Mouse (Mus musculus) forebrain, embryonic 13.5 days (tissue): ENCODE data around the gene Lrrc4c. TPM values are rescaled to one million over a fixed set of nuclear protein-coding genes. Genes with fewer than 3 reads are reported as not detected.
A peak's percentile ranks its signal among the peaks of the same experiment; 100 is the strongest.

ENCODE experiments used
- ATAC-seq: fragments of 200-750 bp; cut with Nextera tagmentation; 2 replicates; pipeline ENCODE4 v1.8.0; 2017
- H3K27ac ChIP-seq: fragments of 300-500 bp; sonication (generic); 2 replicates; pipeline ENCODE4 v1.5.1; 2015; ENCODE audit warnings: inconsistent platforms, mild to moderate bottlenecking, moderate library complexity
- H3K27me3 ChIP-seq: fragments of 300-500 bp; sonication (generic); 2 replicates; pipeline ENCODE4 v1.6.1; 2015; ENCODE audit warnings: mild to moderate bottlenecking, inconsistent platforms
- H3K36me3 ChIP-seq: fragments of 300-500 bp; sonication (generic); 2 replicates; pipeline ENCODE4 v1.6.1; 2015; ENCODE audit warnings: mild to moderate bottlenecking, inconsistent platforms; ENCODE audit not compliant: poor library complexity, severe bottlenecking
- H3K4me1 ChIP-seq: fragments of 300-500 bp; sonication (generic); 2 replicates; pipeline ENCODE4 v1.6.1; 2015; ENCODE audit warnings: inconsistent platforms
- H3K4me2 ChIP-seq: fragments of 300-500 bp; sonication (generic); 2 replicates; pipeline ENCODE4 v1.6.1; 2015; ENCODE audit warnings: inconsistent platforms, mild to moderate bottlenecking, moderate library complexity
- H3K4me3 ChIP-seq: fragments of 300-500 bp; sonication (generic); 2 replicates; pipeline ENCODE4 v1.5.1; 2015; ENCODE audit warnings: mild to moderate bottlenecking, inconsistent platforms
- H3K9ac ChIP-seq: fragments of 300-500 bp; sonication (generic); 2 replicates; pipeline ENCODE4 v1.6.1; 2015; ENCODE audit warnings: mild to moderate bottlenecking, inconsistent platforms
- H3K9me3 ChIP-seq: fragments of 300-500 bp; sonication (generic); replicated peaks from 2 replicates; pipeline ENCODE4 v1.6.1; 2016; ENCODE audit warnings: inconsistent platforms
- WGBS: fragments of 180-500 bp; shearing (Covaris S2); methylation state at CpG from one replicate; pipeline ENCODE4 v1.1.7; 2015; 5-methylcytosine and 5-hydroxymethylcytosine counted together
- polyA plus RNA-seq: library from polyadenylated mRNA; unstranded; fragments of >200 nt; fragmentation: Nextera tagmentation; extraction: Ambion mirVana; gene quantifications from 2 replicates; pipeline ENCODE4 v1.2.1, GENCODE M21; 2015

Lrrc4c gene
- polyA plus RNA-seq, 1 experiment from 2014 or later, result 11.2 TPM

DNA sequence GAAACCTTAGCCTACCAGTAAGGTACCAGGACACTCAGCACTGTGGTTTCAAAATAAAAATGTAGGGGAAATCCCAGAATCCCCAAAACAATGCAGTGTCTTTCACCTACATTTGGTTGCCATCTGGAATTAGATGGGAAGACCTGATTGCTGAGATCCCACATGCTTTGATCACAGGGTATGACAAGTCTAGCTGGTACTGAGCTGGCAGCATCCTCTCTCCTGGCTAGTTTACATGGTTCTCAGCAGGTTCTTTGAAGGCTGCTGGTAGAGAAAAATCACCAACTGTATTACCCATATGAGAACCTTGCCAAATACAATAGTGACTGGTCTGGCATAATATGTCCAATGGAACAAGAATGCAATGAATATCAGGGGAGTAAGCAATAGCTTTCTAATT is 405.4 kb downstream of the Lrrc4c start:
- ATAC-seq, result no peak
- Histone ChIP-seq H3K9ac (no peak overlapping the region), H3K4me3 (no peak overlapping the region), H3K36me3 (no peaks in the 10 kb centered on the region), H3K27me3 (no peaks in the 10 kb centered on the region), H3K4me1 (no peaks in the 10 kb centered on the region), H3K27ac (no peak overlapping the region), H3K4me2 (no peak overlapping the region), H3K9me3 (no peaks in the 10 kb centered on the region)

DNA sequence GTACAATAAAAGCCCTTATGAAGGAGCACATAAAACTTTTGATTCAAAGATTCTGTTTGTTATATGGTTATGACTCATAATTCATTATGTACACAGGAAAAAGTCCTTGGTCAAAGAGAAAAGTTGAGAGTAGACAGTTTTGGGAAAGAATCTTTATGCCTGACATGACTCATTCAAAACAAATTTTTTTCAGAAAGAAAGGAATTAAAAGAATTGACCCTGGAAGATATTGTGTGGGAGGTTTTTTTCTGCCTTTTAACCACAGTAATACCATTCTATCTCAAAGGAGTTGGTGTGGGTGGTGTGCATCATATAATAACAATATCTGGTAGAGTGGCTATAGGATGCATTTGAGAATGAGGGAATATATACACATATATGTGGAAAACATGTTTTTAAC is 418.1 kb downstream of the Lrrc4c start:
- H3K27me3 ChIP-seq, result no peaks in the 10 kb centered on the region
- no peaks in the 10 kb centered on the region for H3K36me3 ChIP-seq
- ATAC-seq, result no peak

DNA sequence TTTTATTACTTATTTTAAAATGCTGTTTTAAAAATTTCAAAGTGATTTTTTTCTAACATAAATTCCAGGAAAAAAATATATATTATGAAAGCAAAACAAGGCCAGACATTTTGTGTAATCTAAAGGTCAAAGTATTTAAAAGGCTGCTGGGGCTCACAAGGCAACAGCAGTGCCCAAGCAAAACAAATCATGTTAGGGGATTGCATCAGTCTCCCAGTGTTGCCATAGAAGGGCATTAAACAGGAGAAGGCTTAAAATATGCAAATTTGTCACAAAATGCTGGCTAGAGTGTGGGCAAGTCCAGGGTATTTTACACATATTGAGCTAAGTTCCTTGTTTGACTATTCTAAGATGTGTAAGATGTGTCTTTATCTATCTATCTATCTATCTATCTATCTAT is 437.1 kb downstream of the Lrrc4c start:
- no peak overlapping the region for H3K9ac ChIP-seq
- H3K27me3 ChIP-seq, result no peaks in the 10 kb centered on the region
- no peak overlapping the region for H3K4me2 ChIP-seq
- H3K4me1 ChIP-seq, result no peaks in the 10 kb centered on the region
- H3K9me3 ChIP-seq, result no peaks in the 10 kb centered on the region
- no peak overlapping the region for H3K4me3 ChIP-seq
- ATAC-seq, result no peak
- no peaks in the 10 kb centered on the region for H3K36me3 ChIP-seq
- no peak overlapping the region for H3K27ac ChIP-seq

More for the DNA sequence above, 418.1 kb downstream of the Lrrc4c start:
- Histone ChIP-seq H3K4me2 (no peak overlapping the region), H3K9me3 (no peaks in the 10 kb centered on the region), H3K27ac (no peak overlapping the region), H3K4me1 (no peaks in the 10 kb centered on the region), H3K4me3 (no peak overlapping the region), H3K9ac (no peak overlapping the region)

DNA sequence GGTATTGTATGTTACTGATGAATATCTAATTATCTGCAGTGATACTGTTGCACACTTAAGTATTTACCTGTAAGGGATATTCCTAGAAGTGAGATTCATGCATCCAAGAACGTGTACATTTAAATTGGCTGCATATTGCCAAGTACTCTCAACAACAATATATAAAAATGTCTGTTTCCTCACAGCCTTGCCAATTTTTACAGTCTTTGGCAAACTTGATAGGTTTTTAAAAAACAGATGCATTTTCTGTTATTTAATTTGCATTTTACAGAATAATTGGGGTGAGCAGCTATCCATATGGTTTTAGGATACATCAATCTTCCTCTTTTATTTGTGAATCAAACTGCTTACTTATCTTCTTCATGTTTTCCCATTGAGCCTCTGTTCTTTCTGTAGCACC is 439.7 kb downstream of the Lrrc4c start:
- H3K4me1 ChIP-seq, result no peaks in the 10 kb centered on the region
- no peak overlapping the region for H3K9ac ChIP-seq
- H3K27ac ChIP-seq, result no peak overlapping the region
- 61% methylated on average over 1 of the region's 1 CpGs for WGBS
- no peak for ATAC-seq
- no peaks in the 10 kb centered on the region for H3K27me3 ChIP-seq
- H3K4me2 ChIP-seq, result no peak overlapping the region
- no peaks in the 10 kb centered on the region for H3K9me3 ChIP-seq
- H3K4me3 ChIP-seq, result no peak overlapping the region
- H3K36me3 ChIP-seq, result no peaks in the 10 kb centered on the region

DNA sequence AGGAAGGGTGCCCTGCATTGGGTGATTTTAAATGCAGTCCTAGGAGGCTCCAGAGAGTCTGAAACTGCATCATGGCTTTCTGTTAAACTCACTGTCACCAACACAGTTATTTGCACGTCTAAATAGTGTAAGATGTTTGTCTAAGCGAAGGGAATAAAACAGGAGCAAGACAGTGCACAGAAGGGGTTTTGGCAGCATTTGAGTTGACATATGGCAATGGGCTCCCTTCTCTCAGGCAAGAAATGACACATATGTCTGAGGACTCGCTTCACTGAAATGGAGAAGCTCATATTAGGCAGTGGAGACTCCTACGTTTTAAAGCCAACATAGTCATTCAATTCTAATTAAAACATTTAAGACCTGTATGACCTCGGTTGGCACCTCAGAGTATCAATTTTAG is 445.6 kb downstream of the Lrrc4c start:
- no peaks in the 10 kb centered on the region for H3K9me3 ChIP-seq
- H3K27me3 ChIP-seq, result no peaks in the 10 kb centered on the region
- H3K4me3 ChIP-seq, result no peak overlapping the region
- peaks cover 3% of the 10 kb centered on the region; the same call in 1 of the 2 replicates for H3K4me1 ChIP-seq
- H3K4me2 ChIP-seq, result no peak overlapping the region
- 66% methylated on average over 5 of the region's 5 CpGs for WGBS
- peak; percentile 91 for ATAC-seq
- H3K27ac ChIP-seq, result peak overlapping the region; percentile 57; the same call in 1 of the 2 replicates
- H3K36me3 ChIP-seq, result no peaks in the 10 kb centered on the region
- H3K9ac ChIP-seq, result no peak overlapping the region

DNA sequence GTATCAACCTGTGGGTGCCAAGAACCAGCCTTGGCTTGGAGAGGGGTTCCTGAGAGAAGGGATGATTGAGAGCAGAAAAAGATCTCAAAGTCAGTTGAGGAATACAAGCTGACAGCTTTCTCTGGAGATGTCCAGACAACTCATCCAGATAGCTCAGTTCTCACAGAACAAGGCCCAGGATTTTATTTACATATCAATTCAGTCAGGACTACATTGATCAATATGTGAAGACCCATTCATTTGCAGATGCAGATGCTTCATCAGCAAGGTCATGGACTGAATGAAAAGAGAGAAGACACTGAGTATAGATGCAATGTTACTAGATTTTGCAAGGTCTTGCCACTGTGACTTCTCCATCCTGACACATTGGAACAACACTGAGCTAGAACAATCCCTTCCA is 457.4 kb downstream of the Lrrc4c start:
- Histone ChIP-seq H3K9me3 (no peaks in the 10 kb centered on the region), H3K4me3 (no peak overlapping the region), H3K4me1 (no peaks in the 10 kb centered on the region), H3K9ac (no peak overlapping the region), H3K27me3 (no peaks in the 10 kb centered on the region), H3K36me3 (no peaks in the 10 kb centered on the region), H3K4me2 (no peak overlapping the region), H3K27ac (no peak overlapping the region)
- no peak for ATAC-seq

DNA sequence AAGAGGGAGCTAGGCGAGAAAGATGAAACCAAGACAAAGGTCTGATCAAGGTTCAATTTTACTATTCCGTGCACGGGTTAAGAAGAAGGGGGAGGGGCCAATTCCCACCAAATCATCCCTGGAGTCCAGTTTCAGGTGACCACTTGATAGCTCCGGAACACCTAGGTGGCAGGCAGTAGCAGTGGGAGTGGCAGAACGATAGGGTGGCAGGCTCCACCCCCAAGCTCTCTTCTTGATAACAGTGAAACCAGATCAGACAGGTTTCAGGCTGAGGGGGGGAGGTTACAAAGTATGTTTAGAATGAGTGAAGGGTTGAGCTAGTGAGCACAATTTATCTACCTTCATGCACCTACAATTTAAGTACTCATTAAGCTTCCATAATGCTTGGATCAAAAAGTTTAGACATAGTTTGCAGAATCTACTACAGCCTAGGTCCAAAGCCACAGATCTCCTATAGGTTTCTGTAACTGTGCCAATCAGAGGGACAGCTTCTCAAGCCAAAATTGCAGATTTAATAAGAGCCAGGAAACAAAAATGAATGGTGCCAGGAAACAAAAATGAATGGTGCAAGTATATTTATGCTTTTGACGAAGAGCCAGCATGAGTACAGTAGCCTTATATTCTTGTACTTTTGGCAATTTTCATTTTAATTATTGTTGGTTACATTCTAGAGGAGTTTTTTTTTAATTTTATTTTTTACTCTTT is 478.9 kb downstream of the Lrrc4c start:
- Histone ChIP-seq H3K9ac (no peak overlapping the region), H3K4me2 (no peak overlapping the region), H3K27me3 (no peaks in the 10 kb centered on the region), H3K36me3 (no peaks in the 10 kb centered on the region), H3K27ac (no peak overlapping the region), H3K4me1 (no peaks in the 10 kb centered on the region), H3K4me3 (no peak overlapping the region), H3K9me3 (no peaks in the 10 kb centered on the region)
- no peak for ATAC-seq
- 50% methylated on average over 6 of the region's 6 CpGs for WGBS

DNA sequence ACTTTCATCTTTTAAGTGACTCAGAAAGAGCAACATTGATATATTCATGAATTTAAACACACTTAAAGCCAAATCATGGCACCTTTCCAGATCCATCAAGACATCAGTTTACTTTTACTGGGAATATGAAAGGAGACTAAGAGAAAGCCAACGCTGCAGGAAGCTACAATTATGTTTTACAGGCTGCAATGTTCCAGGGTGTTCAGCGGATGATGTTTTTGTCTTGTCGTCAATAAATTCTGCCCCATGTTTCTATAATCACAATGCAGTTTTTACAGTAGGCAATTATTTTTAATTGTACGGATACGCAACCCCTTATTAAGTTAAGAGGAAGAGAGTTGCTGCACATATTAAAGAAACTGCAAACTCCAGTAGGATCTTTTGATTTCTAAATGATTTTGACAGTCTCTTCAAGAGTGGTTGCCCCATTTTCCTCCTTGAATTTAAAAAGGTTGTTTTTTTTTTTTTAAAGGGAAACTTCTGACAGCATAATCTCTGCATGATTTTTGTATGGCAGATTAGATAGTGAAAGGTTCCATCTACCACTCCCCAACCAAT is 532.9 kb downstream of the Lrrc4c start:
- Histone ChIP-seq H3K4me3 (no peak overlapping the region), H3K27me3 (no peaks in the 10 kb centered on the region), H3K9me3 (no peaks in the 10 kb centered on the region), H3K4me1 (no peaks in the 10 kb centered on the region), H3K4me2 (no peak overlapping the region), H3K9ac (no peak overlapping the region), H3K27ac (no peak overlapping the region), H3K36me3 (no peaks in the 10 kb centered on the region)
- 61% methylated on average over 5 of the region's 5 CpGs for WGBS
- peak; percentile 36 for ATAC-seq

DNA sequence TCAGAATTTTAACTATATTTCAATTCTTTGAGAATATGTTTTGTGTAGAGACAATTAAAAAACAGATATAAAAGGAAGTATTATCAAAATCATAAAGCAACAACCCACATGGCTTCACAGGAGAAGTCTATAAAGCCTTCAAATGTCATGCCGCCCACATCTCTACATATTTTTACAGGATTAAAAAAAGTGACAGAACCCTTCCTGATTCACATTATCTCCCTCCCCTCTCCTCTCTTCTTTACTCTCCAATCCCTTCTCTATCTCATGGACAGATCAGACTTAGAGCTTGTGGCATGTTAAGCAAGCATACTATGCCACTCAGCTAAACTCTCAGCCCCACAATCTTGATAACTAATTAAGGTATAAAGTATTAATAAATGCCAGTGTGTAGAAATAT is 535.8 kb downstream of the Lrrc4c start:
- Histone ChIP-seq H3K27me3 (no peaks in the 10 kb centered on the region), H3K9me3 (no peaks in the 10 kb centered on the region), H3K36me3 (no peaks in the 10 kb centered on the region), H3K4me3 (no peak overlapping the region), H3K4me1 (no peaks in the 10 kb centered on the region), H3K9ac (no peak overlapping the region), H3K4me2 (no peak overlapping the region), H3K27ac (no peak overlapping the region)
- WGBS, result 81% methylated on average over 1 of the region's 1 CpGs
- no peak for ATAC-seq

DNA sequence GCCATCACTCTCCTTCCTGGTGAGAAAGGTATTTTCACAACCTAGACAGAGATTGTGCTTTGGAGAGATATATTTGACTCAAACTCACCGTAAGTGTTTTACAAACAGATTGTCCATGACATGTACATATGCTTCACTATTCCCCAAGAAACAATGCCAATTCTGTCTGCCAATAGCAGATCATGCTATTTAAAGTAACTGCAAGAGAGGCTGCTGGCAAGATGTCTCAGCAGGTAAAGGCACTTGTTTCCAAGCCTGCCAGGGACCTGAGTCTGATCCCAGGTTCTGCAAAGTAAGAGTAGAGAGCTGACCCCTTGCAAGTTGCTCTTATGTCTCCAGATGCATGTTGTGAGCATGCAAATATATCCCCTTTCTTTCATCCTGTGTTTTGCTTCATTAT is 558.1 kb downstream of the Lrrc4c start:
- H3K9me3 ChIP-seq, result no peaks in the 10 kb centered on the region
- no peak overlapping the region for H3K27ac ChIP-seq
- H3K36me3 ChIP-seq, result no peaks in the 10 kb centered on the region
- no peak overlapping the region for H3K4me2 ChIP-seq
- H3K4me3 ChIP-seq, result no peak overlapping the region
- no peaks in the 10 kb centered on the region for H3K27me3 ChIP-seq
- WGBS, result 91% methylated on average over 1 of the region's 1 CpGs
- no peaks in the 10 kb centered on the region for H3K4me1 ChIP-seq
- H3K9ac ChIP-seq, result no peak overlapping the region
- ATAC-seq, result no peak

DNA sequence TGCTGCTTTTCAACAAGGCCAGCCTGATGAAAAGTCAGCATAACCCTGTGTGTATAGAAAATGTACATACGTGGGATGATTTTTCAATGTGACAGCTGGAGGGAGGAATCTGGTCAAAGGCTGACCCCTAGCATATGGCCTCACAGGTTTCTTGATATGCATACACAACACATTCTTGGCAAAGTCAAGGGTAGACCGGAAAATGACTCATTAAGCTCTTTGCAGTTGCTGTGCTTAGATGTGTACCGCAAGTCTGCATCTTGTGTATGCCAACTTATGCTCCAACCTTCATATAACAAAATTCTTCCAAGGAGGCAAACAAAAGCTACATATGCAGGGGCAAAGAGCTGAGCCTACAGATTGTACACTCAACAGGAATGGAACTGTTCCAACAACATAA is 631.6 kb downstream of the Lrrc4c start:
- no peak overlapping the region for H3K4me2 ChIP-seq
- no peak overlapping the region for H3K4me3 ChIP-seq
- no peaks in the 10 kb centered on the region for H3K4me1 ChIP-seq
- WGBS, result 87% methylated on average over 3 of the region's 3 CpGs
- H3K9me3 ChIP-seq, result no peaks in the 10 kb centered on the region
- no peak; the same call in 1 of the 2 replicates for ATAC-seq
- no peak overlapping the region for H3K9ac ChIP-seq
- H3K27me3 ChIP-seq, result no peaks in the 10 kb centered on the region
- no peak overlapping the region for H3K27ac ChIP-seq
- H3K36me3 ChIP-seq, result no peaks in the 10 kb centered on the region

DNA sequence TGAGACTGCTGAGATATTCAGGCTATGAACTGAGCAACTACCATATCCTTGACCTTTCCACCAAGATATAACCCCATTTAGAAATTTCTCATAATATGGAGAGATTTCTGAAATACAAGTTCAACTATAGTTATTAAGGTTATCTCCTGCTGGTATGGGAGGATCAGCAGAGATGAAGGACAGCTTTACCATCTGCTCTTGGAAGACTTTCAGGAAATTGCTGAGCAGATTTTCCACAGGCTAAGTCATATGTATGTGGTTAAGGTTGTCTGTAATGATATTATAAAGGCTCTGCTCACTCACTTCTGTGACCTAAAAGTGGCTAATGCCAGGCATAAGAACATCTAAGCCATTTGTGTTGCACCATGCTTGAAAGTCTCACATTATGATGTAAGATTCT is 681.6 kb downstream of the Lrrc4c start:
- Histone ChIP-seq H3K27me3 (no peaks in the 10 kb centered on the region), H3K4me2 (no peak overlapping the region), H3K9me3 (no peaks in the 10 kb centered on the region), H3K27ac (no peak overlapping the region), H3K4me3 (no peak overlapping the region), H3K4me1 (no peaks in the 10 kb centered on the region), H3K36me3 (no peaks in the 10 kb centered on the region), H3K9ac (no peak overlapping the region)
- no peak for ATAC-seq

DNA sequence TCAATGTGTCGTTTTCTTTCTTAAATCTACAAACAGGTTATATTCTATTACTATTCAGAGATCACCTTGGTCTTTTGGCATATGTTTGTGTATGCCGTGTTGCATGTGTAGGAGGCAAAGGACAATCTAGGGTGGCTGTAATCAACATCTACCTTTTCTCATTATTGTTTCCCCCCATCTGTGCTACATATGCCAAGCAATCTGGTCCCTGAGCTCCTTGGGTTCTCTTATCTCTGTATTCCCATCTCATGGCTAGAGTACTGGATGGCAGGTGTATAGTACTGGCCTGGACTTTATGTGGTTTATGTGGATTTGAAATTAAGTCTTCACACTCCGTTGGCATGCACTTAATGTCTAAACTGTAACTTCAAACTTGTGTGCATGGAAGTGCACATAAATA is 700.4 kb downstream of the Lrrc4c start:
- WGBS, result 84% methylated on average over 3 of the region's 3 CpGs
- Histone ChIP-seq H3K27ac (no peak overlapping the region), H3K9me3 (no peaks in the 10 kb centered on the region), H3K27me3 (no peaks in the 10 kb centered on the region), H3K36me3 (no peaks in the 10 kb centered on the region), H3K4me2 (no peak overlapping the region), H3K4me1 (no peaks in the 10 kb centered on the region), H3K4me3 (no peak overlapping the region), H3K9ac (no peak overlapping the region)
- ATAC-seq, result no peak
